Mouse (Mus musculus) CD4-positive, CD25-positive, alpha-beta regulatory T cell, adult 4 months (primary cell): Measurements from ENCODE around the gene Rnf43. TPM values are rescaled to one million over a fixed set of nuclear protein-coding genes. Genes with fewer than 3 reads are reported as not detected.

Experiments
- ATAC-seq: one replicate; pipeline ENCODE4 v1.8.0; 2017
- polyA plus RNA-seq, 2 experiments: library from polyadenylated mRNA; unstranded; fragments of 100-300 nt; shearing (Covaris generic); gene quantifications; one replicate each; pipeline ENCODE4 v1.2.1; 2017

The Rnf43 gene
- polyA plus RNA-seq, 2 experiments from 2014 or later = 24.9 to 25.4 TPM

GRCm38 (mm10) chr11:87678545-87678944 is 16.0 kb downstream of the Rnf43 start:
- ATAC-seq = no peak

DNA sequence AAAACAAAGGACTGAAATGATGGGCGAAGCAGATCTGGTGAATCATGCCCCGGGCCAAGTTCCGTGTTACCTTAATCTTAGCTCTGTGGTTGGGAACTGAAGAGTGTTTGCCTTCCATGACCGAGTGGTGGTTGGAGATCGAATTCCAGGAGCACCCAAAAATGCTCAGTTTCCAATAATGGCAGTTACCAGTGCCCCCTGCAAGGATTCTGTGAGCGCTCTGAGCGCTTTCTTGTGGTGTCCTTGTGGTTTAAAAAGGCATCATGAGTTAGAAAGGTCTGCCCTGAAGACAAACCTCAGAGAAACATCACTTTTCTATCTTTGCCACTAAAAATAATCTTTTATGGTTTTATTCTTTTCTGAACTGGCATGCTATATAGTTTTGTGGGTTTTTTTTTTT is 16.5 kb downstream of the Rnf43 start:
- ATAC-seq = no peak

- ATAC-seq = no peak
Measured at GRCm38 (mm10) chr11:87680786-87681185, 18.3 kb downstream of the Rnf43 start.

- no peak for ATAC-seq
Measured at GRCm38 (mm10) chr11:87682096-87682495, 19.6 kb downstream of the Rnf43 start.

GRCm38 (mm10) chr11:87682838-87683571 is 20.5 kb downstream of the Rnf43 start:
- ATAC-seq = no peak

GRCm38 (mm10) chr11:87686407-87686806 is 23.9 kb downstream of the Rnf43 start:
- ATAC-seq = peak; percentile 61

DNA sequence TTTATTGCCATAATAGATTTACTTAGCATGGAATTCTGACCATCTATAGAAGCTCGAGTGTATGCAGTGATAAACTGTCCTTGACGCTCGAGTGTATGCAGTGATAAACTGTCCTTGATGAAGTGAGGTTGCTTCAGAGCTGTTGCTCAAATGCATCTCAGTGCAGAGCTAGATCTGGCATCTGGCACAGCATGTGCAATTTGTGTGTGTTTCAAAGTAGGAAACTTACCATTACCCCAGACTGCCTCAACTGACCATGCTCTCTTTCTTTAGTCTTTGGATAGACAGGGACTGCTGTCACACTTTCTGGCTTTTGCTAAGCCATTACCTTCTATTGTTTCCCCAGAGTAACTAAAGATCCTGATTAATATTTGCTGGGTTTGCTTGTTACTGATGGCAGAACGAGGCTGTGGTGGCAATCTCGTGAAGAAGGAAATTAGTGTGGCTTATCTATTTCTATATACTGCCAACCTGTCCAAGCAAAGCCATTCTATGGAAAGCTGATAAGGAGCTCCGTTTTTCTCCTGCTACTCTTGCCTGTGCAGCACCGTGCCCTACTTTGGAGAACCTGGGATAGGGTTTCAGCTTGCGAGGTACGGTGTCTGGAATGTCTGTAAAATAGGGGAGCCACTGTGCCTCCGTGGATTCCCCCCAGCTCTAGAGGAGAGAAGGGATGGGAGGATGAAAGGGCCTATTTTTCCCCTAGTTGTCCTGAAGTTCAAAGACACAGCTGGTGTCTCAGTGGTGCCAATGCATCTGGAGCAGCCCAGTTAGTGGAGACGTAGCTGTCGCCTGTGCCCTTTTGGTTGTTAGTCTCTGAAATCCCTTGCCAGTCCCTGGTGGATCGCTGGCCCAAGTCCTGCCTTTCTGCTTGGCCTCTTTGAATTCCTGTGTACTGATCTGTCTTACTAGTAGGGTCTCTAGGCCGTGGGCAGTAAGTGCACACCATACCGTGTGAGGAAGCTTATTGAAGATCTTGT is 25.0 kb downstream of the Rnf43 start:
- no peak for ATAC-seq

DNA sequence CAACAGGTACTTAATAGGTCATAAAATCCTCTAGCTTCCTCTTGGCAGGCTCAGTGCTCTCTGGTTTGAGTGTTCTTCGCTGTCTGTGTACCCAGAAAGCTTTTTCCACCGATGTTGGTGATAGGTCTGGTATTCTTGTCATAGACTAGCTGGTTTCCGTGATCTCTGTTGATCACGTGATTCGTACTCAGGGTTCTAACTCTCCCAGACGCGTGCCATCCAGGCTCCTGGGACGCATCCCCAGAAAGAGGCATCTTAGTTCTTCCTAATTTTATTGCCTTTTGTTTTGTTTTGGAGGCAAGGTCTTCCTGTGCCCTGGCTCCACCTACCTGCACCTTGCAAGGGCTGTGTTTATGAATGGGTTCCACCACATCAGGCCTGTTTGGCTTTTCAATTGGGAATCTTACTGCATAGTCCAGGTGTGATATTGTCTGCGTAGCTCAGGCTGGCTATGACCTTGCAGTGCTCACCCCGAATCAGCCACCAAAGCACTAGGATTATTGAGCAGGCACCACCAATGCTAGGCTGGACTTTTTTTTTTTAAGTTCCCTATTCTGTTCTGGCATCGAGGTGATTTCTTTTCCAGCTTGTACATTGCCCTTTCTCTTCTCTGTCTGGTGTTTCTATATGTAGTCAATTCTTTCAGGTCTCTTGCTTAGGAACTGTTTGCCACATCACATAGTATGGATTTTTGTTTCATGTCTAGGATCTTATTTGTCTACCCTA is 26.1 kb downstream of the Rnf43 start:
- no peak for ATAC-seq

GRCm38 (mm10) chr11:87689402-87689808 is 26.9 kb downstream of the Rnf43 start:
- ATAC-seq = no peak

DNA sequence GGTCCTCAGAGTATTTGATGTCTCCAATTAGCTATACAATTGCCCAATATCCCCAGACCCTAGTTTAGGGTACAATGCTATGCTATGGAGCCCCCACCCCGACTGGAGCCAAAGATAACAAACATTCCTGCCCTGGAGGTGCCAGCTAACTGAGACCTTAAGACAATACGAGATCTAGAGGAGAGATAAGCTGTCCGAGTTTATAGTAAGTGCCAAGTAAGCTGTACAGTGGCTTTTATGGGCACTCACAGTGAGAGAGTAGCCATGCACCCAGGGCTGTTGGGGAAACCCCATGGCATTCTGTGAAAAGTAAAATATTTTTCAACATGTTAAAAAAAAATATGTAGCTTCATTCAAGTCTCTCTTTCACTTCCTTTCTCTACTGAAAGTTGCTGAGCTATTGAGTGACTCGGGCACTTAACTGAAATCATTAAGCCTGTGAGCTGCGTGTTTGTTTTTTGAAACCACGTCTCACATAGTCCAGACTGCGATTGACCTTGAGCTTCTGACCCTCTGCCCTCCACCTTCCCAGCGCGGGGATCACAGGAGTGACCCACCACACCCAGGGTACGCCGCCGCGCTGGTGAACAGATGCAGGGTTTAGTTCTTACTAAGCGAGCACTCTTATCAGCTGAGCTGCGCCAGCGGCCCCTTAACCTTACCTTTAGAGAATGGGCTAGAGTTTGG is 27.7 kb downstream of the Rnf43 start:
- peak; percentile 78 for ATAC-seq

- ATAC-seq = no peak
Measured at GRCm38 (mm10) chr11:87697131-87697682, 34.7 kb downstream of the Rnf43 start.

DNA sequence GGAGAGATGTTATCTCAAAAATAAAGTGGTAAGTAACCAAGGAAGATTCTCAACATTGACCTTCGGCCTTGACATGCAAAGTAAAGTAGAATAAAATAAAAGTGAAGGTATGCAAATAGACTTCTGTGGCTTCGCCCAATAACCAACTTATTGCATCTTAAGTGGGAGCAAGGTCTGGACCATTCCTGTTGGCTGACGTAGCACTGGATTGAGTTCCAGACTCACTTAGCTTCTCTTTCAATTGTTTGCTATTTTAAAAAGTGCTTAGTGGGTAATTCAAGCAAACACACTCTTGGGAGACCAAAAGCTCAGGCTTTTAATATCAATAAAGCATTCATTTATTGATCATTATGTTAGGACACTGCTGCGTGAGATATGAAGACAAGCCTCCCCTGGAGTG is 35.6 kb downstream of the Rnf43 start:
- ATAC-seq = no peak

GRCm38 (mm10) chr11:87701108-87701507 is 38.6 kb downstream of the Rnf43 start:
- no peak for ATAC-seq

DNA sequence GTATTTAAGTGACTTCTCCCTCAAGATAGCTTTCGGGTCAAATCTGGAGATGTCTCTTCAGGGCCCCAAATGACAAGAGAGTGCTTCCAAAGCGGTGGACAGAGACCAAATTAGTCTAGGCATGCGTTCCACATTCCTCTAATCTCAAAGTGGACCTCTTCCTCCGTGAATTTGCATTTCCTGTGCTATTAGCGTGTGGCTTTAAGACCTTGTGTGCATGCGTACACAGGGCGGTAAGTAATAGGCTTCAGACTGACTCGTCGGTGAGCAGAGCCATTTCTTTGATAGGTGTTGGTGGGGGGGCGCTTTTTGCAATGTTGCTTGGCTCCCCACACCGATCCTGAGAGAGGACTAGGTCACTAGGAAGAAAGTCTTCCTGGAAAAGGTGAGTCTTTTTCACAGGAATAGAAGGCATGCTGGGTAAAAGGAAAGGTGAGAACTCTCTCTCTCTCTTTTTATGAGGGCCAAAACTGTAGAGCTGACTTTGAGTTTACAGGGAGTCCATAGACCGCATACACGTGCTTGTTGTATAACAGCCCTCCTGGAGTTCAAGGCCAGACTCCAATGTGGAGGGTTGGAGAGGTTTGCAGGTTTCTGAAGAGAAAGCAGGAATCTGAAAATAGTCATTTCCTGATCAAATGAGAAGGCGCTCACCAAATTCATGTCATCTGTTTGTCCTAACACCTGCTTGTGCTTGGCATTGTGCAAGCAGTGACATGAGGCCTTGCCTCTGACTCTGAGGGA is 39.5 kb downstream of the Rnf43 start:
- peak; percentile 34 for ATAC-seq

GRCm38 (mm10) chr11:87703654-87704053 is 41.1 kb downstream of the Rnf43 start:
- no peak for ATAC-seq

- no peak for ATAC-seq
Measured at GRCm38 (mm10) chr11:87704289-87704688, 41.8 kb downstream of the Rnf43 start.

GRCm38 (mm10) chr11:87707570-87707969 is 45.0 kb downstream of the Rnf43 start:
- ATAC-seq = no peak

GRCm38 (mm10) chr11:87708979-87709378 is 46.5 kb downstream of the Rnf43 start:
- ATAC-seq = no peak

GRCm38 (mm10) chr11:87709513-87710261 is 47.2 kb downstream of the Rnf43 start:
- peak; percentile 23 for ATAC-seq

DNA sequence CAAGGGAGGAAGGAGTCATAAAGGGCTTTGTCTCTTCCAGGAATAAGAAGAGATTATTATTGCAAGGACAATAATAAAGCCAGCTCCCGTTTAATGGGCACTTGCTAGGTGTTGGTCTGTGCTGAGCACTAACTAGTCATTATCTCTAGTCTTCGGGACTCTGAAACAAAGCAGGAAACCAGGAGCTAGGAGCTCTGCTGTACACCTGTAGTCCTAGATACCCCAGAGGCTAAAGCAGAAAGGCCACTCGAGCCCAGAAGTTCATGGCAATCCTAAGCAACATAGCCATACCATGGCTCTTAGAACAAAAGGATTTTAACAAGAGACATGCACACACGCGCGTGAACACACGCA is 47.7 kb downstream of the Rnf43 start:
- ATAC-seq = no peak

GRCm38 (mm10) chr11:87712188-87712587 is 49.7 kb downstream of the Rnf43 start:
- ATAC-seq = no peak
